Mouse (Mus musculus) hindbrain, embryonic 10.5 days (tissue): ENCODE measurements around the gene Tmem231. TPM values are rescaled to one million over a fixed set of nuclear protein-coding genes. Genes with fewer than 3 reads are reported as not detected.

Experiments used
- DNase-seq: peaks from one replicate; pipeline ENCODE4 v3.0.0-alpha.2; 2017; ENCODE audit warnings: low spot score
- H3K27ac ChIP-seq: fragments of 300-500 bp; sonication (generic); 2 replicates; pipeline ENCODE4 v1.5.1; 2016; ENCODE audit warnings: mild to moderate bottlenecking, moderate library complexity
- H3K27me3 ChIP-seq: fragments of 300-500 bp; sonication (generic); 2 replicates; pipeline ENCODE4 v1.6.1; 2016; ENCODE audit warnings: mild to moderate bottlenecking; ENCODE audit not compliant: poor library complexity, insufficient read depth, severe bottlenecking
- H3K36me3 ChIP-seq: fragments of 300-500 bp; sonication (generic); 2 replicates; pipeline ENCODE4 v1.6.1; 2016; ENCODE audit warnings: mild to moderate bottlenecking, moderate library complexity
- H3K4me1 ChIP-seq: fragments of 300-500 bp; sonication (generic); replicated peaks from 2 replicates; pipeline ENCODE4 v1.6.1; 2016; ENCODE audit warnings: mild to moderate bottlenecking
- H3K4me3 ChIP-seq: fragments of 300-500 bp; sonication (generic); 2 replicates; pipeline ENCODE4 v1.5.1; 2016; ENCODE audit warnings: mild to moderate bottlenecking, moderate library complexity
- H3K9me3 ChIP-seq: fragments of 300-500 bp; sonication (generic); 2 replicates; pipeline ENCODE4 v1.6.1; 2016; ENCODE audit warnings: mild to moderate bottlenecking, moderate library complexity
- WGBS: fragments of 180-500 bp; shearing (Covaris S2); methylation state at CpG from one replicate; pipeline ENCODE4 v1.1.7; 2016; 5-methylcytosine and 5-hydroxymethylcytosine counted together
- polyA plus RNA-seq: library from polyadenylated mRNA; unstranded; fragments of >200 nt; fragmentation: Nextera tagmentation; extraction: Ambion mirVana; gene quantifications from 2 replicates; pipeline ENCODE4 v1.2.1, GENCODE M21; 2016

Gene Tmem231
- polyA plus RNA-seq, 1 experiment from 2014 or later, result 27.4 TPM

DNA sequence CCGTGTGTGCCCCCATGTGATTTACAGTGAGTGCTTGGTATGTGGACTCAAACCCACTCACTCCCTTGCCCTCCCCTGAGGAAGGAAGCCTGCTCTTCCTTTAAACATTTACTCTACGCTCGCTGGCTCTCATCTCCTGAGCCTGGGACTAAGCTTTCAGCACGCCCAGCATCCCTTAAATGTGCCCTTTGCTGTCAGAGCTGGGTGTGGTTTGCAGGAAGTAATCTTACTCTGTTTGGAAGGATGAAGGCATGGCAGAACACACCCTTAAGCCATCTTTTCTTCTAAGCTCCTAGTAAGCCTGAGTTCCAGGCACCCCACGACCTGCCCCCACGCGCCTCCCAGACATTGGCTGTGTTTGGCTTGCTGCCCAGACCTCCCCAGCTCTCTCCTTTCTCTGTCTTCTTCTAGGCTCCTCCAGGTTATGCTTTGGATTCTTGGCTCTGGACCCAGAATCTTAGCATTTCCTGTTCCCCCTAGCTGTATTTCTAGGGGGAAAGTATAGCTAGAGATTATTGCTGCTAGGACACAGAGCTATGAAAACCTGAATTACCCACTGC, 45.5 kb downstream of the Tmem231 start:
- H3K36me3 ChIP-seq, result no peaks in the 10 kb centered on the region
- no peaks in the 10 kb centered on the region for H3K9me3 ChIP-seq
- no peak overlapping the region for H3K4me3 ChIP-seq
- peaks cover 16% of the 10 kb centered on the region for H3K4me1 ChIP-seq
- H3K27me3 ChIP-seq, result peaks cover 58% of the 10 kb centered on the region
- WGBS, result 64% methylated on average over 7 of the region's 7 CpGs
- H3K27ac ChIP-seq, result no peak overlapping the region
- no peak for DNase-seq

DNA sequence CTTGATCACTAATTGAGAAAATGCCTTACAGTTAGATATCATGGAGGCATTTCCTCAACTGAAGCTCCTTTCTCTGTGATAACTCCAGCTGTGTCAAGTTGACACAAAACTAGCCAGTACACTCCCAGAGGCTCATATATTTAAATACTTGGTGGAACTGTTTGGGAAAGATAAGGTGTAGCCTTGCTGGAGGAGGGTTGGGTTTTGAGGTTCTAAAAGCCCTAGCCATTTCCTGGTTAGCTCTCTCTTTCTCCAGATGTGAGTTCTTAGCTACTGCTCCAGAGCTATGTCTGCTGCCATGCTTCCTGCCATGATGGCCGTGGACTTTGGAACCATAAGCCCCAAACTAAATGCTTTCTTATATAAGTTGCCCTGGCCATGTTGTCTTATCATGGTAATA, 46.2 kb downstream of the Tmem231 start:
- H3K27me3 ChIP-seq, result peaks cover 57% of the 10 kb centered on the region
- WGBS, result 83% methylated on average over 1 of the region's 1 CpGs
- no peak overlapping the region for H3K27ac ChIP-seq
- H3K4me1 ChIP-seq, result peaks cover 16% of the 10 kb centered on the region
- DNase-seq, result no peak
- no peak overlapping the region for H3K4me3 ChIP-seq
- H3K9me3 ChIP-seq, result no peaks in the 10 kb centered on the region
- H3K36me3 ChIP-seq, result no peaks in the 10 kb centered on the region

DNA sequence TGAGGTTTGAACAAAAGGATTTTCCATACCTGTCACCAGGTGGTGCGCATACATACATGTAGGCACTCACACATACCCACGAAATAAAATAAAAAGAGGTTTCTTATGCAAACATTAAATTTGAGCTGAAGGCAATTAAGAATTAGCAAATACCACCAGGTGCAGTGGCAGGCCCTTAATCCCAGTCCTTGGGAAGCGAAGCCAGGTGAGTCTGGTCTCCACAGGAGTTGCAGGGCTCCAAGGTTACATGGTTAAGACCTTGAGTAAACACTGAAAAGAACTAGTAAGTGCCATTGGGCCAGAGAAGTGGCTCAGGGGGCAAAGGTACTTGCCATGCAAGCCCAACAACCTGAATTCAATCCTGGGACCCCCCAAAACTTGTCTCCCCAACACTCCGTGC, 50.1 kb downstream of the Tmem231 start:
- Histone ChIP-seq H3K27ac (no peak overlapping the region), H3K27me3 (peaks cover 20% of the 10 kb centered on the region), H3K9me3 (no peaks in the 10 kb centered on the region), H3K36me3 (no peaks in the 10 kb centered on the region), H3K4me1 (no peaks in the 10 kb centered on the region), H3K4me3 (no peak overlapping the region)
- 87% methylated on average over 4 of the region's 4 CpGs for WGBS
- no peak for DNase-seq

DNA sequence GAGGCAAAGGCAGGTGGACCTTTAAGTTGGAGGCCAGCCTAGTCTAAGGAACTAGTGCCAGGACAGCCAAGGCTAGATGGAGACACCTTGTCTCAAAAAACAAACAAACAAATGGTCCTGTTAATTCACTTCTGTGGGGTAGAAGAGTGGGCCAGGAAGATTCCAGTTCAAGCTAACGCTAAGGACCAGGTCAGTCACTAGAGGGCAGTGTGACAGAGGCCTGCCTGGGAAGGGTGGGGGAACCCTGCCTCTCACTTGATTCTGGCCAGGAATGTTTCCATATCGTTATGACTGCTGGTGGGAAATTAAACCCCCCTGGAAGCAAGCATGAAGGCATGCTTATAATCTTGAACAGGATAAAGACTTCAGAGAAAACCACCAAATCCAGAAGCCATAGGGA, 52.1 kb downstream of the Tmem231 start:
- Histone ChIP-seq H3K36me3 (no peaks in the 10 kb centered on the region), H3K27me3 (peaks cover 1% of the 10 kb centered on the region; the same call in 1 of the 2 replicates), H3K4me1 (no peaks in the 10 kb centered on the region), H3K9me3 (no peaks in the 10 kb centered on the region), H3K27ac (no peak overlapping the region), H3K4me3 (no peak overlapping the region)
- WGBS, result 5% methylated on average over 2 of the region's 2 CpGs
- peak; percentile 58 for DNase-seq

DNA sequence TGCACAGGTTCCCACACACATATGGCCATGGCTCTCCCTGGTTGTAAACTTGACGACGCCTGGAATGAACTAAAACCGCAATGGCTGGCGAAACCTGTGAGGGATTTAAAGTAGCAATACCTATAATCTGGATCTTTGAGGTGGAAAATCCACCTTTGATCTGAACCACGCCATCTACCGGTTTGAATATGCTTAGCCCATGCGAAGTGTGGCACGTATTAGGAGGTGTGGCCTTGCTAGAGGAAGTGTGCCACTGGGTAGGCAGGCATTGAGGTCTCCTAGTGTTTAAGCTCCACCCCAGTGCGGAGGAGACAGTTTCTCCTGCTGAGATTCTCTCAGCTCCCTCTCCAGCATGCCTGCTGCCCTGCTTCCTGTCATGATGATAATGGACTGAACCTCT, 56.0 kb downstream of the Tmem231 start:
- Histone ChIP-seq H3K9me3 (no peaks in the 10 kb centered on the region), H3K4me3 (no peak overlapping the region), H3K36me3 (no peaks in the 10 kb centered on the region), H3K27ac (no peak overlapping the region), H3K4me1 (peaks cover 11% of the 10 kb centered on the region), H3K27me3 (no peaks in the 10 kb centered on the region)
- 66% methylated on average over 9 of the region's 9 CpGs for WGBS
- DNase-seq, result no peak

DNA sequence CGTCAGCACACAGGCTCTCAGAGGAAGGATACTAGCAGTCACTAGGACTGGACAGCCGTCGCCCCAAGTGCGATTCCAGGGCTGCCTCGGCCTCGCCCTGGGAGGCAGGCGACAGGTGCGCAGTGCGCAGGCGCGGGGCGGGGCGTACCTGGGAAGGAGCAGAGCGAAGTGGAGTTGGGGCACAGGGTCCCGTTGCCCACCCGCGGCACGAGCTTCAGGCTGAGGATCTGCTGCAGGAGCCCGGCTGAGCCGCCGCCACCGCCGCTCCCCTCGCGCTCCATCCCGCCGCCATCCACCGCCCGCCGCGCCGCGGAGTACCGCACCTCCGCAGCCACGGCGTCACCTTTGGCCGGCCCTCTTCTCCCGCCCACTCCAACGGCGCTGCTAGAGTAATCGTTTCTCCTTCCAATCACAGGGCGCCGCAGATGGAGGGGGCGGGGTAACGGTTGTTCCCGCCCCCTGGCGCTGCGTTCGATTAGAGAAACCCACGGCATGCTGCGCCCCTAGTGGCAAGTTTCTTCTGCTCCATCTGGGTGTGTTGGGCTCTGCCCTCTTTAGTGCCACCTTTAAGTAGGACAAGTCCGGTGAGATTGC, 57.2 kb downstream of the Tmem231 start, which contains the start of gene Tmem170:
TSS of gene Tmem170 (minus strand) at position 396 of the 594 bp plus-strand sequence.
- H3K9me3 ChIP-seq, result no peaks in the 10 kb centered on the region
- WGBS, result under 1% methylated on average over 53 of the region's 53 CpGs
- H3K27ac ChIP-seq, result peak within 1 kb of the TSS; percentile 92
- no peaks in the 10 kb centered on the region for H3K36me3 ChIP-seq
- peak within 1 kb of the TSS; percentile 89 for H3K4me3 ChIP-seq
- H3K27me3 ChIP-seq, result no peaks in the 10 kb centered on the region
- peak; percentile 97 for DNase-seq
- H3K4me1 ChIP-seq, result peaks cover 11% of the 10 kb centered on the region

DNA sequence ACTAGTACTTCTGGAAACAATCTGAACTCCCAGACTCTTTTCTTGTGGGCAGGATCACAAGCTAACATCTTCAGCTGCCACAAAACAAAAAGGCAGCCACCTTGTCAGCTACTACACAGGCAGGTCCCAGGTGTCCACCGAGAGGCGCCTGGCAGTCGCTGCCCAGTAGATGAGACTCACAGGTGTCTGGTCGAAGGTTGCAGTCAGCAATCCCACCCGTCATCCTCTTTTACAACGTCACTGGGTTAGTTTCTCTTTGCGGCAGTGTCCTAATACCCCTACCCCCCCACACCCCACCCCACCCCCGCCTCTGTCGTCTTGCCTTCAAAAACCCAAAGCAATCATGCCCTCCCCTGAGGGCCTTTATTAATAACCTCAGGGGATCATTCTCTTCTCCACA, 57.9 kb downstream of the Tmem231 start:
- H3K4me1 ChIP-seq, result peaks cover 11% of the 10 kb centered on the region
- H3K27ac ChIP-seq, result peak overlapping the region; percentile 92
- no peak for DNase-seq
- H3K36me3 ChIP-seq, result no peaks in the 10 kb centered on the region
- 34% methylated on average over 9 of the region's 9 CpGs for WGBS
- peak overlapping the region; percentile 89 for H3K4me3 ChIP-seq
- H3K27me3 ChIP-seq, result no peaks in the 10 kb centered on the region
- no peaks in the 10 kb centered on the region for H3K9me3 ChIP-seq

DNA sequence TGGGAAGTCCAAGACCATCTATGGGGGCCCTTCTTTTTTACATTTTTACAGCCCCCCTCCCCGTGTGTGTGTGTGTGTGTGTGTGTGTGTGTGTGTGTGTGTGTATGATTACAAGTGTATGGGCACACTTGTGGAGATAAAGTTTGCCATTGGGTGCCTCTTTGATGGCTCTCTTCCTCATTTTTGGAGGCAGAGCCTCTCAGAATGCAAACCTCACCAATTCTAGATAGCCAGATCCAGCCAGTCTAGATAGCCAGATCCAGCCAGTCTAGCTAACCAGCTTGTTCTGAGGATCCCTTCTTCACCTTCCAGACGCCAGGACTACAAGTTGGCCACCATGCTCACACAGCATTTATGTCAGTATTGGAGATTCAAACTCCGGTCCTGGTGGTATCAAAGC, 62.4 kb downstream of the Tmem231 start:
- no peak overlapping the region for H3K27ac ChIP-seq
- 84% methylated on average over 3 of the region's 3 CpGs for WGBS
- no peaks in the 10 kb centered on the region for H3K27me3 ChIP-seq
- H3K9me3 ChIP-seq, result no peaks in the 10 kb centered on the region
- no peak overlapping the region for H3K4me3 ChIP-seq
- H3K4me1 ChIP-seq, result peaks cover 11% of the 10 kb centered on the region
- H3K36me3 ChIP-seq, result peaks cover 11% of the 10 kb centered on the region; the same call in 1 of the 2 replicates
- no peak for DNase-seq

DNA sequence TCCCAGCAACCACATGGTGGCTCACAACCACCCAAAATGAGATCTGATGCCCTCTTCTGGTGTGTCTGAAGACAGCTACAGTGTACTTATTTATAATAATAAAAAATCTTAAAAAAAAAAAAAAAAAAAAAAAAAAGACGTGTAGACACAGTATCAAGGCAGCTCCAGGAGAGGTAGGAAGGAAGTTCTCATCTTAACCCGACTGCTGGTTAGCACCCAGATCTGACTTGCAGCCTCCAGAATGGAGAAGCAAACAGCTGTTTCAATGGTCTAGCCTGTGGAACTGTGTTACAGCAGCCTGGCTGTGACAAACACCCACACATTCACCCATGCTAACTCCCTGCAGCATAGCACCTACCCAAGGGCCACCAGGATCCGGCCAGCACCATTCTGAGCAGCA, 63.3 kb downstream of the Tmem231 start:
- no peak for DNase-seq
- WGBS, result 89% methylated on average over 3 of the region's 3 CpGs

DNA sequence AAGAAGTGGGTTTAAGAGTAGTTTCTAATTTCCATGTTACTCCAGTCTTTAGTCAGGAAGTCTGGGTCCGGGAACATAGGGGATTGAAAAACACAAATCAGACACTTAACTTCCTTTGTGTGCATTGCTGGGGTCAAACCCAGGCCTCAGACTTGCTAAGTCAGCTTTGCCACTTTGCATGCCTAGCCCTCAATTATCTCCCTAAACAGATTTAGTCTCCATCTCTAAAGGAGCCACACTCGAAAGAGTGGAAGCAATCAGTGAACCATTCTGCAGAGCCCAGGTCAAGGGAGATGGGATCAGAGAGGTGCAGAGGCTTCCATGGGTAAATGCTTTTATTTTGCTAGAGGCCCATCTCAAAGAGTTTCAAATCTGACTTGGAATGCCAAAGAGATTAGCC, 65.0 kb downstream of the Tmem231 start:
- peaks cover 25% of the 10 kb centered on the region for H3K36me3 ChIP-seq
- DNase-seq, result no peak
- no peak overlapping the region for H3K27ac ChIP-seq
- H3K9me3 ChIP-seq, result no peaks in the 10 kb centered on the region
- no peaks in the 10 kb centered on the region for H3K27me3 ChIP-seq
- H3K4me1 ChIP-seq, result no peaks in the 10 kb centered on the region
- H3K4me3 ChIP-seq, result no peak overlapping the region
- 73% methylated on average over 2 of the region's 2 CpGs for WGBS

More for the DNA sequence above, 63.3 kb downstream of the Tmem231 start:
- Histone ChIP-seq H3K36me3 (peaks cover 19% of the 10 kb centered on the region), H3K27ac (no peak overlapping the region), H3K9me3 (no peaks in the 10 kb centered on the region), H3K27me3 (no peaks in the 10 kb centered on the region), H3K4me1 (peaks cover 2% of the 10 kb centered on the region; the same call in 1 of the 2 replicates), H3K4me3 (no peak overlapping the region)

DNA sequence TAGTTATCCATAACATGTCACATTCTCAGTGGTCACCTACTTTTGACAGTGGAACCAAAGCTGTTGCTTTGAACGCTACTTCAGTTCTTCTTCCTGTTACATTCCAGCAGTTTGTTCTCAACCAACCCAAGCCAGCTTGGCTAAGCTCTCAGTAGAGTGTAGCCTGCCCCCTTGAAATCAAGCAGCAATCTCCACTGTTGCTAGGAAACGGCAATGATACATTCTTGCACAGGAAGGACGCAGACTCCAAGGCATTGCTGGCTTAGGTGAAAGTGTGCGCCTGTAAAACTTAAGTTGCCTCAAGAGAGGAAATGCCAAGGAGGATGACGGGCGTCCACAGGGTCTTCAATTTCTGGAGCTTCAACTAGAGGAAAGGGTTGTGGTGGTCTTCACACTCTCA, 67.8 kb downstream of the Tmem231 start:
- H3K36me3 ChIP-seq, result peaks cover 29% of the 10 kb centered on the region
- H3K27ac ChIP-seq, result no peak overlapping the region
- no peaks in the 10 kb centered on the region for H3K27me3 ChIP-seq
- no peaks in the 10 kb centered on the region for H3K9me3 ChIP-seq
- DNase-seq, result no peak
- no peak overlapping the region for H3K4me3 ChIP-seq
- WGBS, result 91% methylated on average over 6 of the region's 6 CpGs
- H3K4me1 ChIP-seq, result no peaks in the 10 kb centered on the region

DNA sequence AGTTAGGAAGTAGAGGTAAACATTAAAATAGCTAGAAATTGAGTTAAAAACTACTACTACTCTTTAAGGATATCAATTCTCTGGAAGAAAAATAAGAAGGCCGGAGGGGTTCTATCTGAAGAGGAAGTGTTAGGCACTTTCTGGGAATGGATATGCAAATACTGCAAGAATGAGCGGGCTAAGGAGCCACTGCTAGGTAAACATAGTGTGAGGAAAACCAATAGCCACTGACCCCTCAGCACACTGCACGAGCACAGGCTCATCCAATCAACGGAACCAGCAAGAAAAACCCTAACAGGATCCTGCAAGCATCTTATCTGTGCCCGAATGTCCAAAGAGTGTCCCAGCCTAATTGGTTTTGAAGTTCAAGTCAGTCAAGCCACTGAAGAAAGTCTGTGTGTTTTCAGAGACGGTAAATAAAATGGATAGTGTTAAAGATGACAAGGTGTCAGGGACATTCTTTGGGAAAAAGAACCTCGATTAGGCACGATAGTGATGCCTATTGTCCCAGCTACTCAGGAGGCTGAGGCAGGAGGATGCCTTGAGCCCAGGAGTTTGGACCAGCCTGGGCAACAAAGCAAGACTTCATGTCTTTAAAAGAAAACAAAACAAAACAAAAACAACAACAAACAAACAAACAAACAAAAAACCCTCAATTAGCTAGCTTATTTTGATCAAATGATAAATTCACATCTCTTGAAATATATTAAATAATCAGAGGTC, 68.4 kb downstream of the Tmem231 start:
- H3K9me3 ChIP-seq, result no peaks in the 10 kb centered on the region
- H3K27me3 ChIP-seq, result no peaks in the 10 kb centered on the region
- 94% methylated on average over 8 of the region's 8 CpGs for WGBS
- no peak overlapping the region for H3K4me3 ChIP-seq
- H3K36me3 ChIP-seq, result peaks cover 29% of the 10 kb centered on the region
- no peak overlapping the region for H3K27ac ChIP-seq
- no peak for DNase-seq
- H3K4me1 ChIP-seq, result no peaks in the 10 kb centered on the region

DNA sequence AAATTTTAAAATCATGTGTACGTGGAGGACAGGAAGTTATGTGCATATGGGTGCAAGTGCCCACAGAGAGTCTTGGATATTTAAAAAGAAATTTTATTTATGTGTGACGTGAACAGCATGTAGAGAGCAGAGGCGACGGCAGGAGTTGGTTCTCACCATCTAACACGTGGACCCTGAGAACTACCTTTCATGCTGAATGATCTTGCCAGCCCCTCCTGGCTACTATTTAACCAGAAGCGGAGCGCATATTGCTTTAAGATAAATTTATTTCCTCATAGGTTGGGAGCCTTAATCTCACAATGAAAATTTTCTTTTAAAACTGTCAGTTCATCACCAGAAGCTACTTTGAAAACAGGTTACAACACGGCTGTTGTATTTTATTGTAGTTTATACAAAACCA, 69.0 kb downstream of the Tmem231 start:
- WGBS, result 93% methylated on average over 8 of the region's 8 CpGs
- no peaks in the 10 kb centered on the region for H3K4me1 ChIP-seq
- no peaks in the 10 kb centered on the region for H3K27me3 ChIP-seq
- H3K36me3 ChIP-seq, result peaks cover 27% of the 10 kb centered on the region
- no peak for DNase-seq
- no peak overlapping the region for H3K4me3 ChIP-seq
- no peak overlapping the region for H3K27ac ChIP-seq
- H3K9me3 ChIP-seq, result no peaks in the 10 kb centered on the region
